ENCODE assay signal across 20 mouse cellular contexts in genomic region chr5:137823455-137824045, GRCm38 (mm10). TPM values are rescaled to one million over a fixed set of nuclear protein-coding genes. Genes with fewer than 3 reads are reported as not detected.
DNase-seq lines count a peak whose midpoint lies in the region; ATAC-seq and TF ChIP-seq lines count a peak whose summit lies in the region.
"Had no signal": no experiment of that assay in that cellular context is flagged by ENCODE, and none has a peak within 500 bp of the region (broad histone marks: within the 10 kb centered on the region; RNA-seq: fewer than 3 reads in every experiment).

No protein-coding gene starts in this region.

- no peaks in the 10 kb centered on the region for H3K79me2 ChIP-seq in myocyte (ENCODE audit: control insufficient read depth, insufficient read depth)

- no peaks in the 10 kb centered on the region for H3K9me3 ChIP-seq in heart, embryonic 11.5 days (replicated peaks; ENCODE audit: control insufficient read depth, low read length)
- H3K9me3 ChIP-seq: embryonic facial prominence, embryonic 12.5 days; hindbrain, embryonic 12.5 days had no signal

- H3K4me1 ChIP-seq in heart, embryonic 11.5 days (ENCODE audit: control insufficient read depth, insufficient read depth, low read length), result no peaks in the 10 kb centered on the region
- H3K4me1 ChIP-seq: embryonic facial prominence, embryonic 12.5 days; hindbrain, embryonic 12.5 days had no signal

- no peak overlapping the region for H3K27ac ChIP-seq in heart, embryonic 11.5 days (ENCODE audit: low read depth, low read length)
- H3K27ac ChIP-seq: embryonic facial prominence, embryonic 12.5 days; hindbrain, embryonic 12.5 days; hindbrain, postnatal 0 days had no signal

- no peak for ATAC-seq in heart, embryonic 11.5 days (replicated peaks; ENCODE audit: insufficient number of reproducible peaks, low FRiP score, low TSS enrichment)
- no peak for ATAC-seq in frontal cortex, adult (ENCODE audit: low TSS enrichment)
- ATAC-seq: CD4-positive, CD25-positive, alpha-beta regulatory T cell, adult 4 months; forebrain, embryonic 16.5 days; hindbrain, postnatal 0 days had no signal

- no peak overlapping the region for H3K4me3 ChIP-seq in heart, embryonic 11.5 days (ENCODE audit: low read depth, low read length)
- no peak overlapping the region for H3K4me3 ChIP-seq in myocyte
- H3K4me3 ChIP-seq: embryonic facial prominence, embryonic 12.5 days; hindbrain, embryonic 12.5 days had no signal

- 80% methylated on average over 6 of the region's 6 CpGs for WGBS in heart, embryonic 11.5 days (ENCODE audit: insufficient replicate concordance)

- no peak overlapping the region for H3K9ac ChIP-seq in heart, embryonic 11.5 days (ENCODE audit: low read depth, low read length)
- H3K9ac ChIP-seq: embryonic facial prominence, embryonic 12.5 days; hindbrain, embryonic 12.5 days had no signal

- no peaks in the 10 kb centered on the region for H3K36me3 ChIP-seq in heart, embryonic 11.5 days (ENCODE audit: control insufficient read depth, insufficient read depth, low read length)
- H3K36me3 ChIP-seq in myocyte (ENCODE audit: control insufficient read depth, insufficient read depth), result no peaks in the 10 kb centered on the region
- H3K36me3 ChIP-seq: embryonic facial prominence, embryonic 12.5 days; hindbrain, embryonic 12.5 days had no signal

- TF ChIP-seq POLR2A in myocyte (IDR thresholded peaks at IDR 0.05; ENCODE audit: insufficient read length, low read depth), result no peak

- H3K27me3 ChIP-seq in heart, embryonic 11.5 days (ENCODE audit: control insufficient read depth, insufficient read depth, low read length), result no peaks in the 10 kb centered on the region
- H3K27me3 ChIP-seq in myocyte (ENCODE audit: control insufficient read depth, insufficient read depth, insufficient read length), result peaks cover 11% of the 10 kb centered on the region
- H3K27me3 ChIP-seq: embryonic facial prominence, embryonic 12.5 days; hindbrain, embryonic 12.5 days had no signal

- DNase-seq in heart, adult 11 months, result peak; percentile 71
- peak; percentile 36 for DNase-seq in testis, postnatal 10 days (ENCODE audit: low spot score)
- no peak for DNase-seq in testis, postnatal 14 days (ENCODE audit: low spot score)
- DNase-seq in cerebellum, postnatal 14 days, result no peak
- DNase-seq: adrenal gland, postnatal 10 days; B cell, adult 2 months; cerebellum, adult 2 months; cerebellum, postnatal 10 days; gastrocnemius, postnatal 14 days; heart, postnatal 10 days; heart, postnatal 4 days had no signal

- H3K4me2 ChIP-seq in heart, embryonic 11.5 days, result no peak overlapping the region
- no peak overlapping the region for H3K4me2 ChIP-seq in myocyte (ENCODE audit: low read depth)
- H3K4me2 ChIP-seq: embryonic facial prominence, embryonic 12.5 days; hindbrain, embryonic 12.5 days had no signal

- no peak overlapping the region for H3ac ChIP-seq in myocyte (ENCODE audit: control insufficient read depth, insufficient read length)

TF ChIP-seq in myocyte, 11 proteins besides CTCF, POLR2A, EP300 and RAD21:
- TF ChIP-seq REST (IDR thresholded peaks at IDR 0.05; ENCODE audit: insufficient read depth, insufficient read length), result no peak
- peak in 2 of 3 experiments; percentile 15 to 73 for TF ChIP-seq MYOG (IDR thresholded peaks at IDR 0.05; ENCODE audit: control insufficient read depth in 1 of 3, insufficient read depth in 1 of 3, insufficient read length in 2 of 3, low read depth in 2 of 3)
- TF ChIP-seq E2F4 (IDR thresholded peaks at IDR 0.05; ENCODE audit: insufficient read depth), result no peak
- no peak for TF ChIP-seq TCF12 (IDR thresholded peaks at IDR 0.05; ENCODE audit: insufficient read depth, poor library complexity, severe bottlenecking)
- peak in 2 of 3 experiments; percentile 31 to 71 for TF ChIP-seq MYOD1 (IDR thresholded peaks at IDR 0.05; ENCODE audit: control insufficient read depth in 1 of 3, insufficient read length in 2 of 3, low read depth in 2 of 3)

RNA-seq across cellular contexts. Expression of gene Pilra, which starts 12.5 kb away (rescaled TPM):
- polyA plus RNA-seq in heart, embryonic 11.5 days (2014; fragmentation: Nextera tagmentation; extraction: Ambion mirVana), result 2.1 and 2.9 TPM in 2 replicates
- 0.05 TPM for polyA plus RNA-seq in myocyte (2012; fragmentation: generic; extraction: Trizol)
- polyA plus RNA-seq: forebrain, embryonic 16.5 days had no signal

RNA-seq across cellular contexts. Expression of gene Pilrb1, which starts 34.4 kb away (rescaled TPM):
- polyA plus RNA-seq in heart, embryonic 11.5 days (2014; fragmentation: Nextera tagmentation; extraction: Ambion mirVana), result 0.13 and 0.84 TPM in 2 replicates
- not detected for polyA plus RNA-seq in myocyte (2012; fragmentation: generic; extraction: Trizol)
- polyA plus RNA-seq: cerebellum, adult 2 months; forebrain, embryonic 11.5 days; forebrain, embryonic 16.5 days; hindbrain, embryonic 12.5 days; hindbrain, postnatal 0 days had no signal

RNA-seq across cellular contexts. Expression of gene Zcwpw1, which starts 36.0 kb away (rescaled TPM):
- 12.4 and 13.7 TPM in 2 replicates for polyA plus RNA-seq in heart, embryonic 11.5 days (2014; fragmentation: Nextera tagmentation; extraction: Ambion mirVana)
- 2.2 TPM for polyA plus RNA-seq in myocyte (2012; fragmentation: generic; extraction: Trizol)

RNA-seq across cellular contexts. Expression of gene Mepce, which starts 36.1 kb away (rescaled TPM):
- polyA plus RNA-seq in heart, embryonic 11.5 days (2014; fragmentation: Nextera tagmentation; extraction: Ambion mirVana), result 7.4 and 9.2 TPM in 2 replicates
- polyA plus RNA-seq in myocyte (2012; fragmentation: generic; extraction: Trizol), result 34.4 TPM

RNA-seq across cellular contexts. Expression of gene Ppp1r35, which starts 44.9 kb away (rescaled TPM):
- 29.9 and 35.3 TPM in 2 replicates for polyA plus RNA-seq in heart, embryonic 11.5 days (2014; fragmentation: Nextera tagmentation; extraction: Ambion mirVana)
- 40.4 TPM for polyA plus RNA-seq in myocyte (2012; fragmentation: generic; extraction: Trizol)

Comparison
In these comparisons a context has a peak if more than half of its experiments do, and no peak if none do; other contexts are left out.
1. DNase-seq: peak in heart, adult 11 months (single experiment) and testis, postnatal 10 days (single experiment); none in testis, postnatal 14 days (single experiment) and cerebellum, postnatal 14 days (0 of 2).